Mouse (Mus musculus) liver, adult (tissue): ENCODE results near the gene Lmx1a.
A peak's percentile ranks its signal among the peaks of the same experiment; 100 is the strongest.

Experiments
- GATA4 ChIP-seq: IDR thresholded peaks from 2 replicates; pipeline ENCODE4 v1.6.1; 2014; ENCODE audit warnings: mild to moderate bottlenecking, low read length; ENCODE audit not compliant: insufficient replicate concordance

Gene Lmx1a

GRCm38 (mm10) chr1:167689232-167689261, at the start of gene Lmx1a:
Lmx1a (plus strand) TSS chr1:167689237.
- no peak for TF ChIP-seq GATA4

GRCm38 (mm10) chr1:167644866-167645537, 44.0 kb upstream of the Lmx1a start:
- TF ChIP-seq GATA4: no peak

GRCm38 (mm10) chr1:167648670-167649069, 40.4 kb upstream of the Lmx1a start:
- TF ChIP-seq GATA4: no peak

GRCm38 (mm10) chr1:167649122-167649633, 39.9 kb upstream of the Lmx1a start:
- TF ChIP-seq GATA4: peak; percentile 86; the same call in 1 of the 2 replicates

- TF ChIP-seq GATA4: no peak
Observed at GRCm38 (mm10) chr1:167652336-167652735, 36.7 kb upstream of the Lmx1a start.

- TF ChIP-seq GATA4: no peak
Observed at GRCm38 (mm10) chr1:167659065-167659464, 30.0 kb upstream of the Lmx1a start.

- TF ChIP-seq GATA4: no peak
Observed at GRCm38 (mm10) chr1:167660521-167661101, 28.4 kb upstream of the Lmx1a start.

- TF ChIP-seq GATA4: no peak
Observed at GRCm38 (mm10) chr1:167661123-167661522, 27.9 kb upstream of the Lmx1a start.

- no peak for TF ChIP-seq GATA4
Observed at GRCm38 (mm10) chr1:167663136-167663535, 25.9 kb upstream of the Lmx1a start.

- no peak for TF ChIP-seq GATA4
Observed at GRCm38 (mm10) chr1:167669796-167670195, 19.2 kb upstream of the Lmx1a start.

GRCm38 (mm10) chr1:167672433-167672987, 16.5 kb upstream of the Lmx1a start:
- no peak for TF ChIP-seq GATA4

- TF ChIP-seq GATA4: no peak
Observed at GRCm38 (mm10) chr1:167679061-167679460, 10.0 kb upstream of the Lmx1a start.

GRCm38 (mm10) chr1:167688001-167688346, 1.1 kb upstream of the Lmx1a start:
- TF ChIP-seq GATA4: no peak

GRCm38 (mm10) chr1:167688347-167689231, 448 bp upstream of the Lmx1a start:
- no peak for TF ChIP-seq GATA4

GRCm38 (mm10) chr1:167689262-167690137, 463 bp downstream of the Lmx1a start:
- TF ChIP-seq GATA4: no peak
